Mouse (Mus musculus): ENCODE results near the gene Hoxb9.

DNA sequence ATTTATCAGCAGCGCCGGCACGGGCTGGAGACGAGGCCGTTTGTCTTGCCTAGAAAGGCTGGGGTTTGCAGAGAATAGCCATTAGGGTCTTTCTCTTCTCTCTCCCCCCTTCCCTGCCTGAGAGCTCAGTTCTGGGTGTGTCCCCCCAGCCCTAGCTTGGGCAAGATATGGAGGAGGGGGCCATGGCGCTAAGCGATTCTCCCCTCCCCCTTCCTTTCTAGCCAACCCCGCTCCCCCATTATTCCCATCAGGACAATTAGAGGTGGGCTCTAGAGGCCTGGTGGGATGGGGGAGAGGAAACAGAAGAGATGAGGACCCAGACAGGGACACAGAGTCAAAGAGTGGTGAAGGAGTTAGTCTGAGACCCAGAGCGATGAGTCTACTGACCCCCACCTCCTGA lies 16.2 kb downstream of the Hoxb9 start:
- TF ChIP-seq ZC3H11A (IDR thresholded peaks at IDR 0.05; ENCODE audit: borderline replicate concordance, low read depth, low read length) (no peak), MAFK (IDR thresholded peaks at IDR 0.05; ENCODE audit: insufficient read depth, low read depth, low read length) (no peak), CHD2 (IDR thresholded peaks at IDR 0.05; ENCODE audit: low read depth, low read length) (no peak), ZNF384 (IDR thresholded peaks at IDR 0.05; ENCODE audit: low read depth, low read length) (no peak), HCFC1 (IDR thresholded peaks at IDR 0.05; ENCODE audit: borderline replicate concordance, insufficient read depth, low read length) (no peak)

Measured in ES-E14 (cell line).